Mouse (Mus musculus): Measurements from ENCODE around the gene S1pr2. TPM values are rescaled to one million over a fixed set of nuclear protein-coding genes. Genes with fewer than 3 reads are reported as not detected.

S1pr2 gene
- total and polyA plus RNA-seq, 3 experiments = 1.3 to 3.2 (median 2.0) TPM

GRCm38 (mm10) chr9:20971751-20972140 lies 4.8 kb downstream of the S1pr2 start:
- Histone ChIP-seq H3K4me1 (ENCODE audit: control insufficient read depth in 1 of 2, insufficient read depth in 2 of 2) (peaks cover 10 to 13% of the 10 kb centered on the region in 2 experiments), H3K36me3 (replicated peaks in 1 of 2; ENCODE audit: control insufficient read depth in 1 of 2, insufficient read depth in 1 of 2, low read length in 1 of 2) (peaks cover 7 to 25% of the 10 kb centered on the region in 2 experiments), H3K79me2 (replicated peaks; ENCODE audit: control insufficient read depth, extremely low read depth, insufficient read depth, poor library complexity, severe bottlenecking) (no peaks in the 10 kb centered on the region), H3K27ac (ENCODE audit: insufficient read depth, low read depth) (no peak overlapping the region), H3K27me3 (replicated peaks) (no peaks in the 10 kb centered on the region), H3K4me2 (ENCODE audit: insufficient read depth, low read depth, poor library complexity, severe bottlenecking) (no peak overlapping the region), H3K4me3 (replicated peaks in 1 of 3; ENCODE audit: low read depth in 2 of 3, low read length in 2 of 3, poor library complexity in 1 of 3) (no peak overlapping the region), H3K9me3 (replicated peaks; ENCODE audit: low read length) (no peaks in the 10 kb centered on the region), H3K9ac (ENCODE audit: insufficient read depth, low read depth) (no peak overlapping the region)
- dilution Hi-C loops (cut with MboI; ENCODE audit: extremely low pct_ligation_motif_present, extremely low pct_unique_long_range_greater_than_20kb, low sequenced_read_pairs) (no loop called here), in situ Hi-C loops (cut with MboI; ENCODE audit: low pct_ligation_motif_present, low pct_unique_long_range_greater_than_20kb, low sequenced_read_pairs) (no loop called here)
- no peak for TF ChIP-seq ETS1 (conservative IDR thresholded peaks at IDR 0.05; ENCODE audit: low read depth, low read length)
- TF ChIP-seq NELFE (IDR thresholded peaks at IDR 0.05; ENCODE audit: low read depth, low read length) = no peak
- no peak for TF ChIP-seq IRF4 (IDR thresholded peaks at IDR 0.05; ENCODE audit: low read depth, low read length)
- no peak for TF ChIP-seq CTCF (conservative IDR thresholded peaks at IDR 0.05 in 1 of 2, IDR thresholded peaks at IDR 0.05 in 1 of 2; ENCODE audit: low read depth in 2 of 2, low read length in 2 of 2)
- TF ChIP-seq POLR2A (IDR thresholded peaks at IDR 0.05; ENCODE audit: low read depth, low read length) = no peak
- no peak for TF ChIP-seq ZKSCAN1 (IDR thresholded peaks at IDR 0.05; ENCODE audit: borderline replicate concordance, low read depth, low read length)
- TF ChIP-seq ZMIZ1 (IDR thresholded peaks at IDR 0.05; ENCODE audit: low read depth, low read length) = no peak
- TF ChIP-seq GABPA (IDR thresholded peaks at IDR 0.05; ENCODE audit: insufficient replicate concordance, low read depth, low read length) = no peak
- TF ChIP-seq MAX (IDR thresholded peaks at IDR 0.05; ENCODE audit: low read length) = no peak
- no peak for TF ChIP-seq USF1 (IDR thresholded peaks at IDR 0.05; ENCODE audit: low read depth, low read length)
- no peak for TF ChIP-seq CHD2 (IDR thresholded peaks at IDR 0.05; ENCODE audit: low read length)
- TF ChIP-seq TBP (conservative IDR thresholded peaks at IDR 0.05; ENCODE audit: low read depth, low read length) = no peak
- no peak for TF ChIP-seq NRF1 (IDR thresholded peaks at IDR 0.05; ENCODE audit: low read depth, low read length)
- TF ChIP-seq MYC (IDR thresholded peaks at IDR 0.05; ENCODE audit: low read depth, low read length) = no peak
- TF ChIP-seq MEF2A (IDR thresholded peaks at IDR 0.05; ENCODE audit: borderline replicate concordance, low read depth, low read length) = no peak
- TF ChIP-seq ZC3H11A (IDR thresholded peaks at IDR 0.05; ENCODE audit: low read depth, low read length) = no peak
- no peak for TF ChIP-seq CHD1 (IDR thresholded peaks at IDR 0.05; ENCODE audit: low read depth, low read length)
- TF ChIP-seq MAFK (IDR thresholded peaks at IDR 0.05; ENCODE audit: insufficient replicate concordance, low read length) = no peak
- TF ChIP-seq UBTF (IDR thresholded peaks at IDR 0.05; ENCODE audit: low read depth, low read length) = no peak
- DNase-seq (ENCODE audit: extremely low read depth) = no peak

- TF ChIP-seq RAD21 (IDR thresholded peaks at IDR 0.05; ENCODE audit: low read depth, low read length) (no peak), MYC (IDR thresholded peaks at IDR 0.05; ENCODE audit: low read depth, low read length) (no peak), MAFK (IDR thresholded peaks at IDR 0.05; ENCODE audit: insufficient replicate concordance, low read length) (no peak), CHD1 (IDR thresholded peaks at IDR 0.05; ENCODE audit: low read depth, low read length) (no peak), JUN (IDR thresholded peaks at IDR 0.05; ENCODE audit: insufficient read depth, low read depth, low read length) (no peak), USF1 (IDR thresholded peaks at IDR 0.05; ENCODE audit: low read depth, low read length) (no peak), IRF4 (IDR thresholded peaks at IDR 0.05; ENCODE audit: low read depth, low read length) (no peak), POLR2A (IDR thresholded peaks at IDR 0.05; ENCODE audit: low read depth, low read length) (no peak), ZKSCAN1 (IDR thresholded peaks at IDR 0.05; ENCODE audit: borderline replicate concordance, low read depth, low read length) (no peak), ETS1 (conservative IDR thresholded peaks at IDR 0.05; ENCODE audit: low read depth, low read length) (no peak), JUND (conservative IDR thresholded peaks at IDR 0.05; ENCODE audit: low read depth, low read length) (no peak), CTCF (conservative IDR thresholded peaks at IDR 0.05 in 1 of 2, IDR thresholded peaks at IDR 0.05 in 1 of 2; ENCODE audit: low read depth in 2 of 2, low read length in 2 of 2) (no peak), BHLHE40 (IDR thresholded peaks at IDR 0.05; ENCODE audit: low read depth, low read length) (no peak), CHD2 (IDR thresholded peaks at IDR 0.05; ENCODE audit: low read length) (no peak)
- Histone ChIP-seq H3K27me3 (replicated peaks) (no peaks in the 10 kb centered on the region), H3K4me3 (replicated peaks in 1 of 3; ENCODE audit: low read depth in 2 of 3, low read length in 2 of 3, poor library complexity in 1 of 3) (no peak overlapping the region), H3K36me3 (replicated peaks in 1 of 2; ENCODE audit: control insufficient read depth in 1 of 2, insufficient read depth in 1 of 2, low read length in 1 of 2) (peaks cover 7 to 30% of the 10 kb centered on the region in 2 experiments), H3K9ac (ENCODE audit: insufficient read depth, low read depth) (no peak overlapping the region), H3K79me2 (replicated peaks; ENCODE audit: control insufficient read depth, extremely low read depth, insufficient read depth, poor library complexity, severe bottlenecking) (no peaks in the 10 kb centered on the region), H3K4me2 (ENCODE audit: insufficient read depth, low read depth, poor library complexity, severe bottlenecking) (no peak overlapping the region), H3K9me3 (replicated peaks; ENCODE audit: low read length) (no peaks in the 10 kb centered on the region), H3K27ac (ENCODE audit: insufficient read depth, low read depth) (no peak overlapping the region), H3K4me1 (ENCODE audit: control insufficient read depth in 1 of 2, insufficient read depth in 2 of 2) (no peaks in the 10 kb centered on the region)
- dilution Hi-C loops (cut with MboI; ENCODE audit: extremely low pct_ligation_motif_present, extremely low pct_unique_long_range_greater_than_20kb, low sequenced_read_pairs) (no loop called here), in situ Hi-C loops (cut with MboI; ENCODE audit: low pct_ligation_motif_present, low pct_unique_long_range_greater_than_20kb, low sequenced_read_pairs) (no loop called here)
- DNase-seq (ENCODE audit: extremely low read depth) = no peak
These were observed 9.8 kb downstream of the S1pr2 start for GRCm38 (mm10) chr9:20966747-20967146.
